Mouse (Mus musculus) adrenal gland, postnatal 4 days (tissue): ENCODE results near the gene Rap1gap. TPM values are rescaled to one million over a fixed set of nuclear protein-coding genes. Genes with fewer than 3 reads are reported as not detected.

ENCODE experiments used
- DNase-seq, 2 experiments: peaks; one replicate each; pipeline ENCODE4 v3.0.0; 2021 to 2022; ENCODE audit warnings: low spot score in 2 of 2, mixed read lengths in 2 of 2
- long read RNA-seq, 2 experiments: library from polyadenylated mRNA; stranded (forward); transcript quantifications; one replicate each; pipeline ENCODE4 v2.0.0; 2021
- total RNA-seq, 2 experiments: library from RNA; stranded (reverse); gene quantifications; 2 replicates each; pipeline ENCODE4 v1.2.3; 2021

Gene Rap1gap
- total RNA-seq: 10 to 100 TPM; 83.5 to 96.1 TPM
- long read RNA-seq, experiment 1, transcript Rap1gap-202 (23 exons, 3,168 nt): major isoform, 13 of 94 reads
- long read RNA-seq, experiment 1, partial matches to known transcripts: 32 of 94 reads
- long read RNA-seq, experiment 1, other reads (novel, unspliced or antisense): 47 of 94 reads
- long read RNA-seq, experiment 2, transcript Rap1gap-202 (23 exons, 3,168 nt): major isoform, 19 of 124 reads
- long read RNA-seq, experiment 2, partial matches to known transcripts: 48 of 124 reads
- long read RNA-seq, experiment 2, other reads (novel, unspliced or antisense): 53 of 124 reads

GRCm38 (mm10) chr4:137664433-137664979 lies at the start of gene Rap1gap:
TSS of gene Rap1gap (plus strand) at chr4:137664726.
- DNase-seq: no peak

GRCm38 (mm10) chr4:137622847-137623246 lies 41.7 kb upstream of the Rap1gap start:
- DNase-seq: no peak

GRCm38 (mm10) chr4:137627476-137628235 lies 36.9 kb upstream of the Rap1gap start:
- no peak for DNase-seq

- DNase-seq: no peak
Observed at GRCm38 (mm10) chr4:137628400-137628799, 36.1 kb upstream of the Rap1gap start.

- DNase-seq: no peak
Observed at GRCm38 (mm10) chr4:137629354-137629753, 35.2 kb upstream of the Rap1gap start.

- DNase-seq: no peak
Observed at GRCm38 (mm10) chr4:137630153-137630552, 34.4 kb upstream of the Rap1gap start.

GRCm38 (mm10) chr4:137631596-137631995 lies 32.9 kb upstream of the Rap1gap start:
- DNase-seq: no peak

- no peak for DNase-seq
Observed at GRCm38 (mm10) chr4:137633394-137633793, 31.1 kb upstream of the Rap1gap start.

- DNase-seq: no peak
Observed at GRCm38 (mm10) chr4:137636597-137636996, 27.9 kb upstream of the Rap1gap start.

GRCm38 (mm10) chr4:137641556-137641955 lies 23.0 kb upstream of the Rap1gap start:
- no peak for DNase-seq

- DNase-seq: no peak
Observed at GRCm38 (mm10) chr4:137642101-137642500, 22.4 kb upstream of the Rap1gap start.

- DNase-seq: no peak
Observed at GRCm38 (mm10) chr4:137643459-137643858, 21.1 kb upstream of the Rap1gap start.

- DNase-seq: no peak
Observed at GRCm38 (mm10) chr4:137646262-137646661, 18.3 kb upstream of the Rap1gap start.

- no peak for DNase-seq
Observed at GRCm38 (mm10) chr4:137647648-137648047, 16.9 kb upstream of the Rap1gap start.

- DNase-seq: no peak
Observed at GRCm38 (mm10) chr4:137648230-137648629, 16.3 kb upstream of the Rap1gap start.

GRCm38 (mm10) chr4:137650912-137651311 lies 13.6 kb upstream of the Rap1gap start:
- no peak for DNase-seq

- no peak for DNase-seq
Observed at GRCm38 (mm10) chr4:137652835-137653346, 11.6 kb upstream of the Rap1gap start.

GRCm38 (mm10) chr4:137655241-137656031 lies 9.1 kb upstream of the Rap1gap start:
- no peak for DNase-seq

- no peak for DNase-seq
Observed at GRCm38 (mm10) chr4:137657674-137658073, 6.9 kb upstream of the Rap1gap start.

- no peak for DNase-seq
Observed at GRCm38 (mm10) chr4:137659541-137659940, 5.0 kb upstream of the Rap1gap start.
